Mouse (Mus musculus) megakaryocyte, adult 5-6 weeks (primary cell): ENCODE results near the gene Enah. TPM values are rescaled to one million over a fixed set of nuclear protein-coding genes. Genes with fewer than 3 reads are reported as not detected.

Source experiments
- ATAC-seq: 2 replicates; pipeline ENCODE4 v1.8.0; 2016; ENCODE audit warnings: mild to moderate bottlenecking, inconsistent platforms; ENCODE audit not compliant: poor library complexity, severe bottlenecking
- total RNA-seq, 2 experiments: library from RNA; stranded (forward) in 1 of 2; stranded (reverse) in 1 of 2; fragments of 153-499, 151-499 nt in 1 of 2; fragments of 221-1000, 200-1000 nt in 1 of 2; gene quantifications; 2 replicates each; pipeline versions ENCODE4 v1.2.3 to v1.2.4; 2015 to 2017

The Enah gene
- total RNA-seq, 2 experiments from 2014 or later, result 1.3 to 1.9 TPM

DNA sequence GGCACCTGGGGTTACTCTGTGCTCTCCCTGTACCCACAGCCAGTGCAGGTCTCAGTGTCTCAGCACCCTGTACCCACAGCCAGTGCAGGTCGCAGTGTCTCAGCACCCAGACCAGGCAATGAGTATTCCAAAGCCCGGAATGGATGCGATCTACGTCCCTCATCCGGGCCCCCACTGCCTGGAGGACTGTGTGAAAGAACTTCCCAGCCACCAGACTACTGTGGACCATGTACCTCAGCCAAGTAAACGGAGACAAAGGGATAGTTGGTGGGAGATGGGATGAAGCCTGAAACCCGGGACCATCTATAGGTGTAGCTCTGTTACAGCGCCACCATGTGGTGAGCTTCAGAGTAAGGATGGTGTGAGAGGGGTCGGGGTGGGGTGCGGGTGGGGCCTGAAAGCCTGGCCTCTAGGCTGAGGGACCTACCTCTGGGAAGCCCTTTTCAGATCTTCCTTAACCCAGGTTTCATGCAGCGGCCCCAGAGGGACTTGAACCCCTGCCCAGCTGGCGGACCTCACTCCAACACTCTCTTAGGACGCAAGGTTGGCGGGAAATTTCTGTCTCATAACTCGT lies 139.0 kb downstream of the Enah start:
- ATAC-seq, result no peak

DNA sequence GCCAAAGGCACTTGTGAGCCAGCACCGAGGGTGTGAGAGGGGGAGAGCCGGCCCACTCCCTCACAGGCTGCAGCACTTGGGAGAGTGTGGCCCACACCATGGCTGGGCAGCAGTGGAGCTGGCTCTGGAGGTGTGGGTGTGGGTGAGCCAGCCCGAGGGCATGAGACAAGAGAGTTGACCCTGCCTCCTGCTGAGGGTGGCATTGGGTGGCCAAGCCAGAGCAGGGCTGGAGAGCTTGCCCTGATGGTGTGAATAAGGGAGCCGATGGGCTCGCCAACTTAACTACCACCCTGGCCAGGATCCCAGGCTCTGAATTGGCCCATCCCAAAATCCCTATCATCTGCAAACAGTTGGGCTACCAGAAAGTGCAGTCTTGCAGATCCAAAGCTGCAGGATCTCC lies 141.4 kb downstream of the Enah start:
- ATAC-seq, result no peak

DNA sequence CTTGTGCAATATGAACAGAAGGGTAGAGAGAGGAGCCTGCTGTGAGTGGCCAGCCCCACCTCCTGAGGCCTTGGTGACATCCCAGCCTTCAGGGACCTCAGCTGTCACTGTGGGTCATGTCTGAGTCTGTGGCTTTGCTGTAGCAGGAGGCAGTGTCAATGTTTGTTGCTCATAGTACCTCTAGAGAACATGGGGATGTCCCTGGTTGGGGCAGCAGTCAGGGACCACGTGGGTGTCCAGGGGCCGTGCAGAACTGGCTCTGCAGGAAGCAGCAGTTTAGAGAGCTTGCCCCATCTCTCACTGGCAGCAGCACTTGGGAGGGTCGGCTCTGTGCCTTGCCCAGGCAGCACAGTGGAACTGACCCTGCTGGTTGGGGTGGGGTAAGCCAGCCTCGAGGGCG lies 142.7 kb downstream of the Enah start:
- ATAC-seq, result peak; percentile 58

- ATAC-seq, result no peak
Measured at GRCm38 (mm10) chr1:181876656-181877055, 143.1 kb downstream of the Enah start.

GRCm38 (mm10) chr1:181873086-181873920 lies 146.5 kb downstream of the Enah start:
- no peak for ATAC-seq

GRCm38 (mm10) chr1:181872639-181873038 lies 147.2 kb downstream of the Enah start:
- peak; percentile 67 for ATAC-seq

DNA sequence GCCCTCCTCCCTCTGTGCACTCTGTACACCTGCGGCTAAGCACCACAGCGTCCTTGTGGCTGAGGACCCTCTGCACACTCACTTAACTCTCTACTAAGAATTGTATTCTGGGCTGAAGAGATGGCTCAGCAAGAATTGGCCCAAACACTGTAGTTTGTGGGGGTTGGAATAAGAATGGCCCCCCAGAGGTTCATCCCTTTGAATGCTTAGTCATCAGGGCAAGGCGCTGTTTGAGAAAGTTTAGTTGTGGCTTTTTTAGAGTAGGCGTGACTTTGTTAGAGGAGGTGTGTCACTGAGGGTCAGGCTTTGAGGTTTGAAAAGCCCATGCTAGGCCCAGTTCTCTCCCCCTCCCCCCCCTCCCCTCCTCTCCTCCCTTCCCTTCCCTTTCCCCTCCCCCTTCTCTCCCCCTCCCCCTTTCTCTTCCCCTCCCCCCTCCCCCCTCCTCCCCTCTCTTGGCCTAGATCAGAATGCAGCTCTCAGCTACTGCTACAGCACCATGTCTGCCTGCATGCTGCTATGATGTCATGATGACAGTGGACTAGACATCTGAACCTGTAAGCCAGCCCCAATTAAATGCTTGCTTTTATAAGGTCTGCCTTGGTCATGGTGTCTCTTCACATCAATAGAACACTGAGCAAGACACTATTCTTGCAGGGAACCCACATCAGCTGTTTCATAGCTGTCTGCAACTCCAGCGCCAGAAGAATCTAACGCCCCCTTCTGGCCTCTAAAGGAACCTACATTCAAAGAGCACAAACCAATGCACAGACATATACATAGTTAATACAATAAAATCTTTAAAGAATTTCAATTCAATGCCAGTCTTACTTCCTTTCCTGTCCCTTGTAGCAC lies 153.1 kb downstream of the Enah start:
- peak; percentile 61 for ATAC-seq

DNA sequence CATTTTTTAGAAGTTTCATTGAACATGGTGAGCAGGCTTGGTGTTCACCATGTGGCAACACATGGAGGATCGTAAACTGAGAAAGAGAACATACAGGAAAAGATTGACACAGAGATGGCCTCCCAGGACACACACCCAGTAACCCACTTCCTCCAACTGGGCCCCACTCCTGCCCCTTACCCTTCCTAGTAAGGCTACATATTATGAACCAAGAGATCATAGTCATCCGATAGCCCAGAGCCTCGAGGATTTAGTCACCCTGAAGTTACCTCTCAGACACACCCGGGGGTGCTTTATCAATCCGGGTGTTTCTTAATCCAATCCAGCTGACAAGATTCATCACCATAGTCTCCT lies 153.9 kb downstream of the Enah start:
- ATAC-seq, result peak; percentile 76

- ATAC-seq, result peak; percentile 67; the same call in 1 of the 2 replicates
Measured at GRCm38 (mm10) chr1:181864971-181865862, 154.6 kb downstream of the Enah start.

DNA sequence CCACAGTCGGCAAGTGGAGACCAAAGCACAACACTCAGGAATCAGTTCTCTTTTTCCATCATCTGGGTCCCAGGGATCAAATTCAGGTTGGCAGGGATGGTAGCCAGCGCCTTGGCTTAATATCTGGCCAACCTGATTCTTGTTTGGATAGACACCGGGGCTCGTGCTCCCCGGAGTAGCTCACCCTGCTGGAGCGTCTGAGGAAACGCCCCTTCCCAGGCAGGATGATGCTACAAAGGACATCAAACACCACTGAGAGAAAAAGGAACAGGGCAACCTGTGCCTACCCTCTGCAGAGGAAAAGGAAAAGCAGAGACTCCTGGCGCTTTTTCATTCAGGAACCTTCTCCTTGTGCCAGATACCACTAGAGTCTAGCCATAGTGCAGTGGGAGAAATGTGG lies 156.4 kb downstream of the Enah start:
- no peak for ATAC-seq

DNA sequence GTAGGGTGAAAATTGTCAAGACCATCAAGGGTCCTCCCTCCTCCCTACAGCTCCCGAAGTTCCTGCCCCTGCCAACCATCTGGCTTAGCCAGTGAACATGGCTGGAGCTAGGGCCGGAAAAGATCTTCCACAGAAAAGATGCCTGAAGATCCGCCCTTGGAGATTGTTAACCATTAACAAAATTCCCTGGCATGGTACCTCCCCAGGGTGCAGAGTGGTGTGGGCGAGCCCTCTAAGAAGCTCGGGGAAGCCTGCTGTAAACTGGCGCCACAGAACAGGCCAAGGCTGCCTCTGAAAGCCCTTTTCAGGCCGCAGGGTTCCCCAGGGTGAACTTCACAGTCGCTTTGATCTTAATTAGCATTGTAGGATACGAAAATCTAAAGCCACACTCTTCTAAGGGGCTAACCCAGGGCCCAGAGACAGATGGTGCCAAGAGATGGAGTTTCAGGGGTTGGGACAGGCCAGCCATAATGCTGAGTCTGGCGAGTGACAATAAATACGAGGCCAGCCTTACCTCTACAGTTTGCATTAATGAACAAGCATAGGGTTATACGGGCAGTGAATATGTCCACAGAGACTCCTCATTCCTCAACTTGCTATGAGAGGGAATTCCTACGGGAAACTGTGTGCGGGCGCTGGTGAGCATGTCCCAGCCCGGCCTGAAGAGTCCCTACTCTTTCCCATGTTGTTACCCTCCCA lies 157.0 kb downstream of the Enah start:
- ATAC-seq, result no peak

- ATAC-seq, result no peak
Measured at GRCm38 (mm10) chr1:181861181-181861902, 158.4 kb downstream of the Enah start.

DNA sequence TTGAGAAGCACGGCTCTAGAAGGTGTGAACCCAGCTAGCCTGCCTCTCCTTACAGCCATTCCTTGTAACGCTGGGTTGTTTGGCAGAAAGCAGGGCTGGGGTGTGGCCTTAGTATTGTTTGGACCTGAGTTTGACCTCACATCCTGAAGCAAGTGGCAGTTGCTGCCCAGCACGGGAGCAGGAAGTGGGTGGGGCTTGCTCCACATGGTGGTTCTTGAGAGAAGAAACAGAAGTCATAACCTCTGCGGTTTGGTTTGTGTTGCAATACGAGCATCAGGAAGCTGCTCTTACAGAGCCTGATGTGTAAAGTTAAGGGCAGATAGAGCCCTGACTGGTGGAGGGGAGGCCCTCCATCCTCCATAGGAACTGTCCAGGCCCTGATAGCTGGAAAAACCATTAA lies 159.1 kb downstream of the Enah start:
- peak; percentile 92 for ATAC-seq

- ATAC-seq, result no peak
Measured at GRCm38 (mm10) chr1:181856329-181856728, 163.5 kb downstream of the Enah start.

- no peak for ATAC-seq
Measured at GRCm38 (mm10) chr1:181854829-181855228, 165.0 kb downstream of the Enah start.

- peak; percentile 63 for ATAC-seq
Measured at GRCm38 (mm10) chr1:181853081-181853736, 166.6 kb downstream of the Enah start.

- peak; percentile 82 for ATAC-seq
Measured at GRCm38 (mm10) chr1:181852466-181852865, 167.3 kb downstream of the Enah start.

- ATAC-seq, result peak; percentile 24
Measured at GRCm38 (mm10) chr1:181851521-181852310, 168.1 kb downstream of the Enah start.
